Mouse (Mus musculus) testis, adult 2 months (tissue): ENCODE data around the gene Gm49395. TPM values are rescaled to one million over a fixed set of nuclear protein-coding genes. Genes with fewer than 3 reads are reported as not detected.

Source experiments
- H3K27ac ChIP-seq: fragments of 200-500 bp; 2 replicates; pipeline ENCODE4 v1.5.1; 2012; ENCODE audit warnings: low read depth, low read length; ENCODE audit not compliant: control insufficient read depth, insufficient read depth
- H3K27me3 ChIP-seq: fragments of 200-500 bp; 2 replicates; pipeline ENCODE4 v1.6.1; 2012; ENCODE audit warnings: mild to moderate bottlenecking, low read length, moderate library complexity; ENCODE audit not compliant: control insufficient read depth, insufficient read depth
- H3K36me3 ChIP-seq: fragments of 200-500 bp; 2 replicates; pipeline ENCODE4 v1.6.1; 2012; ENCODE audit warnings: mild to moderate bottlenecking, low read length; ENCODE audit not compliant: control insufficient read depth, insufficient read depth
- H3K4me1 ChIP-seq: fragments of 200-500 bp; 2 replicates; pipeline ENCODE4 v1.6.1; 2012; ENCODE audit warnings: low read length; ENCODE audit not compliant: control insufficient read depth, insufficient read depth
- H3K4me3 ChIP-seq: fragments of 200-500 bp; 2 replicates; pipeline ENCODE4 v1.5.1; 2012; ENCODE audit warnings: low read depth, mild to moderate bottlenecking, low read length, moderate library complexity, mixed read lengths; ENCODE audit not compliant: control insufficient read depth
- CTCF ChIP-seq: fragments of 200-500 bp; IDR thresholded peaks from 2 replicates; pipeline ENCODE4 v1.5.1; 2012; ENCODE audit warnings: low read depth, mild to moderate bottlenecking, inconsistent platforms, low read length, moderate library complexity; ENCODE audit not compliant: control insufficient read depth, insufficient read depth, insufficient replicate concordance
- POLR2A ChIP-seq: fragments of 200-500 bp; IDR thresholded peaks from 2 replicates; pipeline ENCODE4 v1.6.1; 2012; ENCODE audit warnings: low read depth, mild to moderate bottlenecking, inconsistent platforms, low read length, moderate library complexity; ENCODE audit not compliant: control insufficient read depth
- polyA plus RNA-seq: library from polyadenylated mRNA; depleted of rRNA; stranded (reverse); fragments of >200 nt; gene quantifications from 2 replicates; pipeline ENCODE4 v1.2.3, GENCODE M21; 2012

Gene Gm49395
- polyA plus RNA-seq, 1 experiment: not detected

DNA sequence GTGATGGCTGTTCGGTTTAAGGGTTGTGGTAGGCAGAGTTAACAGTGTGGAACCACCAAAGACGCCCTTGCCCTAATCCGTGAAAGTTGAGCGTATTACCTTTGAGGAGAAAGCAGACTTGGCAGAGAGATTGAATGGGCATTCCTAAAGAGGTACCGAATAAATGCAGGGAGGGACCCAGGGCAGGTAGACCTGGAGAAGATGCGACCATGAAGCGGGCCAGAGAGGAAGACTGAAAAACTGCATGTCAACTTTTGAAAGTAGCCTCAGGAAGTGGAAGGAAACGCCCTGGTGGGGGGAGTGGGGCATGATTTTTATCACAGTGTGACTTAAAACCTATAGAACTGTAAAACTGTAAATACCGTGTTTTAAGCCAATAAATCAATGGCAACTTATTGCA, 2.3 kb downstream of the Gm49395 start:
- TF ChIP-seq CTCF (no peak), POLR2A (no peak)

GRCm38 (mm10) chr13:115098227-115098626, 3.5 kb downstream of the Gm49395 start:
- Histone ChIP-seq H3K27me3 (no peaks in the 10 kb centered on the region), H3K27ac (no peak overlapping the region), H3K4me1 (peaks cover 4% of the 10 kb centered on the region; the same call in 1 of the 2 replicates), H3K36me3 (no peaks in the 10 kb centered on the region), H3K4me3 (no peak overlapping the region)
- TF ChIP-seq CTCF: no peak
- TF ChIP-seq POLR2A: no peak

More for the DNA sequence above, 2.3 kb downstream of the Gm49395 start:
- no peak overlapping the region for H3K4me3 ChIP-seq
- H3K27ac ChIP-seq: no peak overlapping the region
- H3K27me3 ChIP-seq: no peaks in the 10 kb centered on the region
- H3K36me3 ChIP-seq: no peaks in the 10 kb centered on the region
- peaks cover 4% of the 10 kb centered on the region; the same call in 1 of the 2 replicates for H3K4me1 ChIP-seq

DNA sequence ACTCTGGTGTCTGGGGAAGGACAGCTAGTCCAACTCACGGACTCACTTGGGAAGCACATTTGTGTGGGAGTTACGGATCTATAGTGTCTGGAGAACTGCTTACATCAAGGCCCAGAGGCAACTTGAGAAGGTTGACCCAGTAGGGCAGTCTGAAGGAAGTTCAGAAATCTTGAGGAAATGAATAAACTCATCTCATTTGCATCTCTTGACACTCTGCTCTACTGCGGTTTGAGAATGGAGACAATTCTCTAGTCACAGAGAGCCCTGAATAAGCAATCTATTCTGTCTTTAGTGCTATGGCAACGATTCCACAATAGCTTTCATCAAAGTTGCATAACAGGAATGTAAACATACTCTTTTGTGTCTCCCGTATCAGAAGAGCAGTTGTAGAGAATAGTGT, 4.8 kb downstream of the Gm49395 start:
- TF ChIP-seq POLR2A (no peak), CTCF (no peak)
- peaks cover 4% of the 10 kb centered on the region; the same call in 1 of the 2 replicates for H3K4me1 ChIP-seq
- H3K4me3 ChIP-seq: no peak overlapping the region
- no peaks in the 10 kb centered on the region for H3K27me3 ChIP-seq
- H3K36me3 ChIP-seq: no peaks in the 10 kb centered on the region
- H3K27ac ChIP-seq: no peak overlapping the region

DNA sequence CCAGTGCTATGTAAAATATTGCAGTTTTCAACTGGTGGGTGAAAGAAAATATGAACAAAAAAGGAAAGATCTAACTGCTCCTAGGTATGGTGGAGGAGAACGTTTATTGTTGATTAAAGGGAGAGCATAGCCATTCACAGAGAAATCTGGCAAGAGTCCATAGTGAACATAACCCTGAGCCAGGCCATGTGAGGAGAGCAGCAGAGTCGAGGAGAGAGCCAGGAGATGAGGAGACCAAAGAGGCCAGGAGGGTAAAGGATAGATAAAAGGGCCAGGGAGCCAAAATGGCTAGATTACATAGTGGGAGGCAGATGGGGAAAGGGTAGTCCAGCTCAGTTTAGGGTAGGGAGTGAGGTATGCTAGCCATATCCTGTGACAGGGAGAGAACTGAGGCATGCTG, 5.5 kb downstream of the Gm49395 start:
- H3K4me1 ChIP-seq: peaks cover under 1% of the 10 kb centered on the region; the same call in 1 of the 2 replicates
- no peak for TF ChIP-seq POLR2A
- no peak for TF ChIP-seq CTCF
- H3K4me3 ChIP-seq: no peak overlapping the region
- H3K27ac ChIP-seq: no peak overlapping the region
- H3K27me3 ChIP-seq: no peaks in the 10 kb centered on the region
- H3K36me3 ChIP-seq: no peaks in the 10 kb centered on the region

- Histone ChIP-seq H3K36me3 (no peaks in the 10 kb centered on the region), H3K4me1 (peaks cover 5% of the 10 kb centered on the region; the same call in 1 of the 2 replicates), H3K4me3 (no peak overlapping the region), H3K27me3 (no peaks in the 10 kb centered on the region), H3K27ac (no peak overlapping the region)
- TF ChIP-seq POLR2A: no peak
- TF ChIP-seq CTCF: no peak
These were observed 6.3 kb downstream of the Gm49395 start for GRCm38 (mm10) chr13:115095392-115095791.

DNA sequence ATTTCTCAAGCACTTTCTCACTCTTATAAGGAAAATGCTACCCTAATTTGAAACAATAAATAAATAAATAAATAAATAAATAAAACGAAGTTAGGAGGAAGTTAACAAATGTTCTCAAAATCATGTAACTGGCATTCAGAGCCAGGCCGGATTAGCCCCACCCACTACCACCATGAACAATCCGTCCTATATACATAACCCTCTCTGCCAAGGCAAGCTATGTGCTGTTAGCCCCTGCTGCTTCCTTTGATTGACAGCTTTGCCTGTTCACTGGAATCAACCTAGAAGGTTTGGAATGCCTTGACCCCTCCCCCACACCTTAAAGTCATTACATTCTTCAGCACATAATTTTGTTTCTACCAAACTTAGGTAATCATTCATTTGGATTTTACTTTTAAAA, 10.2 kb downstream of the Gm49395 start:
- no peak overlapping the region for H3K27ac ChIP-seq
- H3K36me3 ChIP-seq: no peaks in the 10 kb centered on the region
- no peaks in the 10 kb centered on the region for H3K27me3 ChIP-seq
- no peak for TF ChIP-seq CTCF
- no peak for TF ChIP-seq POLR2A
- no peak overlapping the region for H3K4me3 ChIP-seq
- peaks cover 15% of the 10 kb centered on the region for H3K4me1 ChIP-seq

- TF ChIP-seq POLR2A: no peak
- TF ChIP-seq CTCF: no peak
- H3K36me3 ChIP-seq: no peaks in the 10 kb centered on the region
- no peak overlapping the region; the same call in 1 of the 2 replicates for H3K4me3 ChIP-seq
- H3K27me3 ChIP-seq: no peaks in the 10 kb centered on the region
- H3K4me1 ChIP-seq: peaks cover 15% of the 10 kb centered on the region
- H3K27ac ChIP-seq: no peak overlapping the region
These were observed 10.7 kb downstream of the Gm49395 start for GRCm38 (mm10) chr13:115090977-115091445.
